Comparison of ENCODE assay signal across 17 mouse cellular contexts in genomic region chr3:116397341-116397740, GRCm38 (mm10). TPM values are rescaled to one million over a fixed set of nuclear protein-coding genes. Genes with fewer than 3 reads are reported as not detected.
DNase-seq lines count a peak whose midpoint lies in the region; ATAC-seq and TF ChIP-seq lines count a peak whose summit lies in the region.
"Had no signal": no experiment of that assay in that cellular context is flagged by ENCODE, and none has a peak within 500 bp of the region (broad histone marks: within the 10 kb centered on the region; RNA-seq: fewer than 3 reads in every experiment).

No protein-coding gene starts in this region.

- 0 out of 2 replicates have a peak overlapping the region, but pooled peaks have one; percentile 14 for H3K27ac ChIP-seq in forebrain, embryonic 11.5 days (ENCODE audit: low read depth, low read length)
- H3K27ac ChIP-seq in forebrain, embryonic 16.5 days (ENCODE audit: low read length), result no peak overlapping the region
- H3K27ac ChIP-seq in gastrocnemius, adult 2 months, result peak overlapping the region; percentile 64
- no peak overlapping the region for H3K27ac ChIP-seq in lung, postnatal 0 days (ENCODE audit: low read length)
- H3K27ac ChIP-seq: embryonic facial prominence, embryonic 12.5 days; hindbrain, embryonic 10.5 days had no signal

- TF ChIP-seq CTCF in gastrocnemius, adult 2 months (IDR thresholded peaks at IDR 0.05), result no peak
- no peak for TF ChIP-seq CTCF in lung, postnatal 0 days (IDR thresholded peaks at IDR 0.05)

- WGBS in forebrain, embryonic 11.5 days, result 78% methylated on average over 6 of the region's 6 CpGs
- 74% methylated on average over 6 of the region's 6 CpGs for WGBS in forebrain, embryonic 16.5 days
- WGBS in lung, postnatal 0 days, result 56% methylated on average over 6 of the region's 6 CpGs

- H3K9me3 ChIP-seq in forebrain, embryonic 11.5 days (ENCODE audit: control insufficient read depth, low read length), result no peaks in the 10 kb centered on the region
- no peaks in the 10 kb centered on the region for H3K9me3 ChIP-seq in forebrain, embryonic 16.5 days (ENCODE audit: control insufficient read depth, low read length)
- H3K9me3 ChIP-seq in lung, postnatal 0 days (ENCODE audit: low read length), result no peaks in the 10 kb centered on the region
- H3K9me3 ChIP-seq: embryonic facial prominence, embryonic 12.5 days; hindbrain, embryonic 10.5 days had no signal

- no peak overlapping the region for H3K9ac ChIP-seq in forebrain, embryonic 11.5 days (ENCODE audit: low read length)
- no peak overlapping the region for H3K9ac ChIP-seq in forebrain, embryonic 16.5 days (replicated peaks; ENCODE audit: low read depth, low read length)
- H3K9ac ChIP-seq in lung, postnatal 0 days (replicated peaks; ENCODE audit: low read depth), result no peak overlapping the region
- H3K9ac ChIP-seq: embryonic facial prominence, embryonic 12.5 days had no signal

- no peak overlapping the region for H3K4me2 ChIP-seq in forebrain, embryonic 11.5 days (ENCODE audit: low read depth, low read length, severe bottlenecking)
- H3K4me2 ChIP-seq in forebrain, embryonic 16.5 days (ENCODE audit: low read length), result no peak overlapping the region
- H3K4me2 ChIP-seq in lung, postnatal 0 days (replicated peaks; ENCODE audit: low read depth, low read length), result no peak overlapping the region
- H3K4me2 ChIP-seq: embryonic facial prominence, embryonic 12.5 days; heart, embryonic 11.5 days had no signal

- ATAC-seq in forebrain, embryonic 11.5 days (replicated peaks; ENCODE audit: low FRiP score), result no peak
- no peak for ATAC-seq in forebrain, embryonic 16.5 days
- no peak for ATAC-seq in lung, postnatal 0 days
- ATAC-seq: hindbrain, embryonic 16.5 days; inflammation-experienced regulatory T-cells, adult 6 months; intestine, postnatal 0 days had no signal

- no peaks in the 10 kb centered on the region for H3K27me3 ChIP-seq in forebrain, embryonic 11.5 days (ENCODE audit: control insufficient read depth, insufficient read depth, low read length)
- H3K27me3 ChIP-seq in forebrain, embryonic 16.5 days (replicated peaks; ENCODE audit: control insufficient read depth, insufficient read depth, low read length), result no peaks in the 10 kb centered on the region
- H3K27me3 ChIP-seq in lung, postnatal 0 days (replicated peaks; ENCODE audit: insufficient read depth, low read length), result no peaks in the 10 kb centered on the region
- H3K27me3 ChIP-seq: embryonic facial prominence, embryonic 12.5 days had no signal

- no peak for DNase-seq in forebrain, embryonic 11.5 days (ENCODE audit: low spot score)
- DNase-seq in gastrocnemius, adult 2 months, result no peak
- no peak for DNase-seq in gastrocnemius, postnatal 10 days
- DNase-seq in lung, adult 18-20 months, result peak; percentile 27 to 49
- no peak for DNase-seq in lung, postnatal 0 days (ENCODE audit: low spot score)
- DNase-seq: adrenal gland, postnatal 10 days; cerebellum, adult 11 months; cerebellum, adult 8-10 months; cerebellum, postnatal 14 days; embryo, embryonic 11 days had no signal

- peaks cover 20% of the 10 kb centered on the region; the same call in 1 of the 2 replicates for H3K4me1 ChIP-seq in forebrain, embryonic 11.5 days (replicated peaks; ENCODE audit: control insufficient read depth, insufficient read depth, low read length)
- peaks cover 21% of the 10 kb centered on the region for H3K4me1 ChIP-seq in forebrain, embryonic 16.5 days (replicated peaks; ENCODE audit: control insufficient read depth, insufficient read depth, low read length)
- H3K4me1 ChIP-seq in lung, postnatal 0 days (ENCODE audit: insufficient read depth, low read depth, low read length), result no peaks in the 10 kb centered on the region

- H3K4me3 ChIP-seq in forebrain, embryonic 11.5 days (ENCODE audit: low read depth, low read length), result no peak overlapping the region
- H3K4me3 ChIP-seq in forebrain, embryonic 16.5 days (replicated peaks; ENCODE audit: low read length), result no peak overlapping the region
- no peak overlapping the region for H3K4me3 ChIP-seq in gastrocnemius, adult 2 months
- H3K4me3 ChIP-seq in lung, postnatal 0 days (ENCODE audit: low read depth, low read length), result no peak overlapping the region
- H3K4me3 ChIP-seq: embryonic facial prominence, embryonic 12.5 days; hindbrain, embryonic 10.5 days had no signal

- no peak for TF ChIP-seq EP300 in lung, postnatal 0 days (IDR thresholded peaks at IDR 0.05)

- intact Hi-C loops in gastrocnemius, adult 2 months (cut with DNase I), result loop anchor here (5.0 kb wide), 1 partner anchor 45 kb away; no protein-coding TSS in a partner anchor

- H3K36me3 ChIP-seq in forebrain, embryonic 11.5 days (ENCODE audit: control insufficient read depth, insufficient read depth, low read length), result no peaks in the 10 kb centered on the region
- H3K36me3 ChIP-seq in forebrain, embryonic 16.5 days (ENCODE audit: control insufficient read depth, insufficient read depth), result no peaks in the 10 kb centered on the region
- H3K36me3 ChIP-seq in lung, postnatal 0 days (ENCODE audit: insufficient read depth, low read length), result no peaks in the 10 kb centered on the region

RNA-seq across cellular contexts. Expression of gene Cdc14a, which starts 26.5 kb away (rescaled TPM):
- polyA plus RNA-seq in forebrain, embryonic 11.5 days (2014; fragmentation: Nextera tagmentation; extraction: Ambion mirVana), result 23.0 and 23.2 TPM in 2 replicates
- polyA plus RNA-seq in forebrain, embryonic 16.5 days (2015; fragmentation: Nextera tagmentation; extraction: Ambion mirVana), result 6.9 and 7.7 TPM in 2 replicates
- total RNA-seq in gastrocnemius, adult 2 months (2021), result 10 to 100 TPM; 19.3 to 28.5 TPM
- total RNA-seq in gastrocnemius, postnatal 10 days (2021), result 10 to 100 TPM; 19.1 to 22.1 TPM
- 8.2 and 8.9 TPM in 2 replicates for polyA plus RNA-seq in lung, postnatal 0 days (2015; fragmentation: Nextera tagmentation; extraction: Ambion mirVana)

Comparison
In these comparisons a context has a peak if more than half of its experiments do, and no peak if none do; other contexts are left out.
1. DNase-seq: peak in lung, adult 18-20 months (2 of 2); none in forebrain, embryonic 11.5 days (single experiment), gastrocnemius, adult 2 months (single experiment), gastrocnemius, postnatal 10 days (single experiment) and lung, postnatal 0 days (single experiment).
2. H3K27ac ChIP-seq: peak in forebrain, embryonic 11.5 days (single experiment) and gastrocnemius, adult 2 months (single experiment); none in forebrain, embryonic 16.5 days (single experiment) and lung, postnatal 0 days (single experiment).